Mouse (Mus musculus) T-cell, adult 2 months (primary cell): ENCODE data around the gene Rab6b.

Source experiments
- DNase-seq: peaks from one replicate; pipeline ENCODE4 v3.0.0; 2022; ENCODE audit warnings: low spot score

Gene Rab6b

DNA sequence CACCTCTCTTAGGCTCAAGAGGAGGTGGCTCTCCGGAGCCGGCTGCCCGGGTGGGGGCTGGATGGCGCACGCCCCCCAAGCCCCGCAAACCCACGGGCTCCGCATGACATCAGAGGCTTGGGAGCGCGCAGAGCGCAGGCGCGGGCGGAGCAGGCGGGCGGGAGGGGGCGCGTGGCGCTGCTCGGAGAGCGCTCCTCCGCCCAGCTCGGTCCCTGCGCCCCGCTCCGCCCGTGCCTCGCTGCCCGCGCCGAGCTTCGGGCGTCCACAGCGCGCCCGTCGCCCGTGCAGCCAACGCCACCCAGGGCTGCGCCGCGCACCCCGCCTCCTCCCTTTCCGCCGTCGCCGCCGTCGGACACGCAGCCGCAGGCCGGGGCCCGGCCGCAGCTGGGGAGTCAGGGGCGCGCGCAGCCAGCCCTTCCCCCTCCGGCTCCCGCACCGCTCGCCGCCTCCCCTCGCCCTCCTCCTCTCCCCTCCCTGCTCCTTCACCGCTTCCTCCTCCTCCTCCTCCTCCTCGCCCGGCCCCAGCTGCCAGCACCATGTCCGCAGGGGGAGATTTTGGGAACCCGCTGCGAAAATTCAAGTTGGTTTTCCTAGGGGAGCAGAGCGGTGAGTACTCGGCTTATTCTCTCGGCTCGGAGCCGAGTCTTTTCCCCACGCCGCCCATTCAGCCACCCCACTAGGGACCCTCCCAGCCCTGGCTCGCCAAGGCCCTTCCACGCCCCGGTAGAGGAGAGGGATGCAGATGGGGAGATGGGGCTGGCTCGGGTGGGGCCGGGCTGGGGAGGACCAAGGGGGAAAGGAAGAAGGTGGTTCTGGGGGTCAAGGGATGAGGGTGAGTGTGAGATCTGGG, at the start of gene Rab6b:
Rab6b (plus strand) TSS at position 167 of the 850 bp plus-strand sequence.
- peak; percentile 15 for DNase-seq

DNA sequence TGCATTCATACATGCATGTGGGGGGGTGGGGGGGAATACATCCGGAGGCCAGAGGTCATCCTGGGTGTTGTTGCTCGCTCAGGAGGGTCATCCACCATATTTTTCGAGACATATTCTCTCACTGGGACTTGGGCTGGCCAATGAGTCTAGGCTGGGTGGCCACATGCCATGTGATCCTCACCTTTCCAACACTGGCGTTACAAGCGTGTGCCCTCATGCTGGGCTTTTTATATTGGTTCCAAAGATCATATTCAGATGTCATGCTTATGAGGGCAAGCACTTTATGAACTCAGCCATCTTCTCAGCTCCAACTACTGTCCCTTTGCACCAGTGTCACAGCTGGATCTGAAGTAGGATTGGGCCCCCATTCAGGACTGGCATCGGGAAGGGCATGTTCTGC, 48.0 kb upstream of the Rab6b start:
- no peak for DNase-seq

GRCm38 (mm10) chr9:103066845-103067244, 44.7 kb upstream of the Rab6b start:
- DNase-seq = no peak

- no peak for DNase-seq
Observed at GRCm38 (mm10) chr9:103067651-103068050, 43.9 kb upstream of the Rab6b start.

DNA sequence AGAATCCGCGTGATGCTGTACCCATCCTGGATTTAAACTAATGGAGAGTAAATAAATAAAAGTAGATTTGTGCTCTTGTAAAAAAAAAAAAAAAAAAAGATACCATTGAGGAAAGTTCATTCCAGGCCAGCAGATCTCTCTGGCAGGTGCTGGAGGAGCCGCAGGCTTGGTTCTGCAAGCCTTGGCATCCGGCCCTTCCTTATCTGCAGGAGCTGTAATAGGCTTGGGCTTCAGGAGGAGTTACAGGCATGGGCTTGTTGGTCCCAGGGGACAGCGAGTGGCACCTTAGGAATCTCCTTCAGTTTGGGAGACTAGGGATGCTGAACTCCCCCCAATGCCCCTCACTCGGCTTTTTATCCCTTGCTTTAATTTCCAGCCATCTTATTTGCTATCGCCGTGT, 42.8 kb upstream of the Rab6b start:
- no peak for DNase-seq

DNA sequence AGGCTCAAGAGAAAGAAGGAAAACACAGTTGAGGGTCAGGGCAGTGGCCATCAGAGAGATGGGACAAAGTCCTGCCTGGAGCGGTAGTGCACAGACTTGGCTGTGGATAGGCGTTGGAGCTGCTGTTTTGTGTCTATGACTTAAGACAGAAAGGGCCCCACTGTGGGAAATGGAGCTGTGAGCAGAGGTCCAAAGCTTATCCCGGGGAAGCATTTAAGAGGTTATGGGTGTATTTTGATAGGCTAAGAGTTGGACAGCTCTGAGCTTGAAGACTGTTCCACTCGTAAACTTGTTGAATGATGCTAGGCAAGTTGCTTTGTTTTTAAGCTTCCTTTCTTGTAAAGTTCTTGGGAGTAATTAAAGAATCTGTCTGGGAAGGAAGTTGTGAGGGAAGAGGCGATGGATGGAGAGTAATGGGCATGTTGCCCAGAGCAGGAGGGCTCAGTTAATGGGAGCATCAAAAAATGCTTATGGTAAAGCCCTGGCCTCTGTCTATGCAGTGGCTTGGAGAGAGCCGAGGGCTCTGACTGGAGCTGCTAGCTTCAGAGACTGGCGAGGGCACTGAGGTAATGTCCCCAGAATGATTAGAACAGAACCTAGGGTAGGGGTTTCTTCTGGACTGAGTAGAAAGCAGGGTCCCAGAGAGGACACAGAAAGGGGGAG, 39.9 kb upstream of the Rab6b start:
- DNase-seq = no peak

DNA sequence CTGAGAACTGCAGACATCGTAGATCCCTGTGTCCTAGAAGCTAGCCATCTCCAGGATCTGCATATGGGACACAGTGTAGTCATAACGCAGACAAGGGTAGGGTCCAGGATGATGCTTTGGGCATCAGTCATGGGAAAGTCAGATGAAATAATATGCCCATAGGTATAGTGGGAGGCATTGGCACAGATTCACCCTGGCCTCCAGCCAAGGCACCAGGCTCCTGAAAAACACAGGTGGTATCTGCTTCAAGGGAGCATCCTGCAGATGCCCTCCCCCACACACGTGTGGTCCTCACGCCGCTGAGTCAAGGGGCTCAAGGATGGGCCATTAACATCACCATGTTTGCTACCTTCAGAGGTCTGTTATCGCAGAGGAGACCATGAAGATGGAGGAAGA, 39.4 kb upstream of the Rab6b start:
- DNase-seq = no peak

DNA sequence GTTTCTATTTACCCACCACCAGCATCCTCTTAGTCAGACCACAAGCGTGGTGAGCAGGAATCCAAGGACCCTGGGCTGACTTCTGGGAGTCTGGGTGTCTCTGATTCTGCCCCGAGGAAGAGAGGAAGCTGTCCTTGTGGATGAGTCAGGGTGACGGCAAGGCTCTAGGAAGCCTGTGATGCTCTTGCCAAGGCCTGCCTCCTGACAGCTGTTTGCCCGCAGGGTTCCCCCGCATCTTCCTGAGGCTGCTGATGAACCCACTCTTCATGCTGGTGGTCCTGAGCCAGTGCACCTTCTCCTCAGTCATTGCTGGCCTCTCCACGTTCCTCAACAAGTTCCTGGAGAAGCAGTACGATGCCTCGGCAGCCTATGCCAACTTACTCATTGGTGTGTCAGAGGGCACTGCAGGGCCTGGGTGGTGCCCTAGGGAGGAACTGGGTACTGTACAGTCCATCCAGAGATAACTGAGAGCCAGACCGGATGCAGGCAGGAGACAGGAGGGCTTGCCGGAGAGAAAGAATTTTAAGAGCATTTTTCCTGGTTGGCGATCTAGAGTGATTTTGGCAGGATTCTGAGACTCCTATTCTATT, 38.6 kb upstream of the Rab6b start:
- DNase-seq = no peak

DNA sequence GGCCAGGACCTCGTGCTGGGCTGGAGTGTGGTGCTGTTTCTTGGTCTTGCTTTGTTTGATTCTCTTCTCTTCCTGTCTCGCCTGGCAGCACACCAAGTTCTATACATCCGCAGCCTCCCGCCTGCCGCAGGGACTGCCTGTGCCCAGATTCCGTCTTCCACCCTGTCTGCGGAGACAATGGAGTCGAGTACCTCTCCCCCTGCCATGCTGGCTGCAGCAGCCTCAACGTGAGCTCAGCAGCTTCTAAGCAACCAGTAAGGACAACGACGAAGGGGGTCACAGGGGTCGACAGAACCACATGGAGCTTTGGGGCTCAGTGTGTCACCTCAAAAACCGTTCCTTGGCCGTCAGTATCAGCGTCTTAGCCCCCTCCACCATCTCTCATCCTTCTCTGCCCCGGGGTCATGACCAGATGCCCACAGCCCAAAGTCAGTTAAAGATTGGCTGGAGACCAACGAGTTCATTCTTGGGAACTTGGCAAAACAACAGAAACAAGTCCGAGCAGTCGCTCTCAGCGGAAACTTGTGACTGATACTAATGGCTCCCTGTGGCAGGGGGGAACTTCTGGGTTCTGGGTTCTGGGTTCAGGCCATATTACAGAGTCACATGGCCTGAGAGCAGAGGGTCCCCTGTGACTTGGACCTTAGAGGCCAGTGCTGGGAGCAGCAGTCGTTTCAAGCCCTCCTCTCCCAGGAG, 34.6 kb upstream of the Rab6b start:
- DNase-seq = no peak

GRCm38 (mm10) chr9:103078194-103078691, 33.3 kb upstream of the Rab6b start:
- DNase-seq = no peak

DNA sequence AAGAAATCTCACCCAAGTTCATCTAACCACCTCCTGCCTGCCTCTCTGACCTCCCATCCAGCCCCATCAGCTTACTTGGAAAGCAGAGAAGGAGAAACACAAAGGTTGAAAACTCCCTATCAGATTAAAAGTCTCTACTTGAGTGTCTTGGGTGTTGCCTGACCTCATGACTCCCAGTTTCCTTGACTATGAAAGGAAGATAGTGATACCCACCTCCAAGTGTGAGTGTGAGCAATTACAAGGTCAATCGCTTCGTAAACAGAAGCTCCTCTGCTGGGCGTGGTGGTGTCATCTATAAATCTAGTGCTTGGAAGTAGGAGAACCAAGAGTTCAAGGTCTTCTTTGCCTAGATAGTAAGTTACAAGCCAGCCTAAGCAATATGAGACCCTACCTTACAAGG, 31.4 kb upstream of the Rab6b start:
- DNase-seq = no peak

DNA sequence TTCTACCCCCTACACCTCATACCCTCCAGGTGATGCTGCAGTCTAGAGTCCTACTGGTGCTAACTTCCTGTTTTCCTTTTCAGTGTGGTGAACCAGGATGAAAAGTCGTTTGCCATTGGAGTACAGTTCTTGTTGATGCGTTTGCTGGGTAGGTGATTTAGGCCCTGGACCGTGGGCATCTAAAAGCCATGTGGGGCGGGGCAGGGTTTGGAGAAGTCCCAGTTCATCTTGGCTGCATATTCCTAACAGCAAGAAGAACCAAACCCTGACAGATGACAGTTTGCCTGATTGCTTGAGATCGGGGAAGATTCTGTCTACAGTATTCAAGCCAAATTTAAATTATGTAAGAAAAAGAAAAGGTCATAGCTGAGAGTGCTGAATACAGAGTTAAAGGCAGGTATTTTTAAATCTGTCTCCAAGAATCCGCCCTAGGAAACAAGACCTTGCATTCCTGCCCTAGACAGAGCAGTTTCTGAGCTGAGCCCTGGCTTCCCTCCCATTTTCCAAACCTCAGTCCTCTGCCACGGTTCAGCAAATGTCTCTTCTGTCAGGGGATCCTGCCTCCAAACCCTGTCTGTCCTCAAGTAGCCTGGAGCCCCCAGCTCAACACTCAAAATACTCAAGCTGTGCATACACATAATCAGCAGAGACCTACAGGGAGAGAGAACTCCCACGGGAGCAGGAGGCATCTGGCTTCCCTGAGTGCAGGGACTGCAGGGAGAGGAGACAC, 29.2 kb upstream of the Rab6b start:
- DNase-seq = no peak

DNA sequence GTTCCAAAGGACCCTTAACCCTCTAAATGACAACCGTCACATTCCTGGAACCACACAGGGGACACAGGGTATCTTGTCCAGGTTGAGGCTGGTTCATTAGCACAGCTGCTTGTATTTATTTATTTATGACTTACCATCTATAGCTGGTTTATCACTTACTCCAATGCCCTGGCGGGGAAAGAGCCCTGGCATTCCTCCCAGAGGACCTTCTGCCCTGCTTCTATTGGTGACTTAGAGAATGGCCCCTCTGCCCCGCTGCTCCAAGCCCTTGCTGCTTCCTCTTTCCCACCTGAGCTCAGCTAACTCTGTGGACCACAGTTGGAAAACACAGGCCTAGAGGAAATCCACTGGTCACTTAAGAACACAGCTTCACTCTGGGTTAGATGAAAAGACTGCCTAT, 28.2 kb upstream of the Rab6b start:
- no peak for DNase-seq

- DNase-seq = no peak
Observed at GRCm38 (mm10) chr9:103086736-103087135, 24.9 kb upstream of the Rab6b start.

- DNase-seq = no peak
Observed at GRCm38 (mm10) chr9:103087301-103087700, 24.3 kb upstream of the Rab6b start.

- no peak for DNase-seq
Observed at GRCm38 (mm10) chr9:103088661-103089060, 22.9 kb upstream of the Rab6b start.

DNA sequence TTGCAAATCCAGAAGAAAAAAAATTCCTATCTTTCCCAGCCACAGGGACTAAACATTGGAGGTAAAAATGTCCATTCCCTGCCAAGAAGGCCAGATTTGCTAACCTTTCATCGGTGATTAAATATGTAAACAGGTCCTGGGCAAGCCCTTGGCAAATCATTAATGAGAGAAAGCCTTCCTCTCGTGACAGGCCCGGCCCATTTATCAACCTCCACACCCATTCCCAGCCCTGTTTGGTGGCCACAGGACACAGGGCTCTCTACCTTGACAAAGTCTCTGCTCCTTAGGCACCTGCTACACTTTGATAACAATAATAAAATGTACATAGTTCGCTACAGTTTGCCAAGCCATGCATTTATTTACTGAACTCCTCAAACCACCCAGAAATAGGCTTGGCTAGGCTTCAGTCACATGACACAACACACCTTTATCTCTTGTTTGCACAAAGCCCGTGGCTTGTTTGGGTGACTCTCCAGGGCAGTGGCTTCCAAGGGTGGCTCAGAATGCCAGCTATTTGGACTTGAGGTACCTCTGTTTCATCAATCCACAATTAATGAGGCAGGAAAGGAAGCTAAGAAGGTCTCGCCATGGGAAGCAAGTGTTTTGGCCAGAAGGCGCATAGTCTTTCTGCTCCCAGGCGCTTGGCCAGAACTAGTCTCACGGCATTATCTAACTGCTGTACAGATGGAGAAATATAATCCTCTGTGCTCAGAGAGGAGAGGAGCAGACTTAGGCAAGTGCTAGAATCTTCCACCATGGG, 21.3 kb upstream of the Rab6b start:
- no peak for DNase-seq

DNA sequence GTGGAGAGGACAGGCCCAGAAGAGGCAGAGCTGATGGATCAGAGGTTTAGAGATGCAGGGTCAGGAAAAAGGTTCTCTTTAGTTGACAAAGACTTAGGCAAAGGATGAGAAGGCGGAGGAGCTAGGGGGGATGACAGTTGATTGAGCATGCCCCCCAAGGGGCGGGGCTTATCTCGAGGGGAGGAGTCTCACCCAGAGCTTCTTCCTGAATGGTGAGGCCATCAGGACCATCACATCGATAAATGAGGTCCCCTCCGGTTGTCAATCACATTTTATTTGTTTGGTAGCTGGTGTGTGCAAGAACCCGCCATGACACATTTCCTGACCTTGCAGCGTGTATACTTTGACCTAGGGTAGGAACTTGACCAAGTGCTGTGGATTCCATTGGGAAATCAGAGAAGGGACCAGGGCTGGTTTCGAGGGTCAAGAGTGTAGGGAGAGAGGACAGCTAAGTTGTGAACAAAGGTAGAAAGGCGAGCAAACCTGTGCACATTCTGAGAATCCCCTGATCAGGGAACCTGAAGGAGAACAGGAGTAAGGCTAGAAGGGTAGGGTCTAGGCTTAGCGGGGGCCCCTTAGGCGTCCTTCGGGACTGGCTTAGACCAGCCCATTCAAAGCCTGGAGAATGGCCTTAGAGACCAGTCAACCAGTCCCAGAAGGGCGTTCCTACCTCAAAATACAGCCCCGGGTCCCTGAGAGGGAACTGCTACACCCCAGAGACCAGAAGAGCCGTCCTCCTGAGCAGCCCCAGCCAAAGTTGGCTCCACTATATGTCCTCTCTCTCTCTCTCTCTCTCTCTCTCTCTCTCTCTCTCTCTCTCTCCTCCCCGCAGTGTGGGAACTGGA, 20.3 kb upstream of the Rab6b start:
- no peak for DNase-seq

GRCm38 (mm10) chr9:103092248-103092647, 19.3 kb upstream of the Rab6b start:
- DNase-seq = peak; percentile 31

GRCm38 (mm10) chr9:103093681-103094080, 17.9 kb upstream of the Rab6b start:
- DNase-seq = no peak
